Mouse (Mus musculus) bone marrow, adult 2 months (tissue): ENCODE results near the gene Gdf1. TPM values are rescaled to one million over a fixed set of nuclear protein-coding genes. Genes with fewer than 3 reads are reported as not detected.

Experiments
- H3K27ac ChIP-seq: fragments of 200-500 bp; 2 replicates; pipeline ENCODE4 v1.5.1; 2012; ENCODE audit warnings: low read depth, mild to moderate bottlenecking, control low read depth, inconsistent platforms, low read length; ENCODE audit not compliant: control insufficient read depth, poor library complexity, insufficient read depth
- H3K4me1 ChIP-seq: fragments of 200-500 bp; 2 replicates; pipeline ENCODE4 v1.6.1; 2011; ENCODE audit warnings: low read length; ENCODE audit not compliant: control insufficient read depth, insufficient read depth
- H3K4me3 ChIP-seq: fragments of 200-500 bp; replicated peaks from 2 replicates; pipeline ENCODE3; 2011; ENCODE audit warnings: mild to moderate bottlenecking, low read depth, low read length, control low read depth; ENCODE audit not compliant: control insufficient read depth
- CTCF ChIP-seq: fragments of 200-500 bp; IDR thresholded peaks from 2 replicates; pipeline ENCODE4 v1.5.1; 2011; ENCODE audit warnings: low read length, control low read depth; ENCODE audit not compliant: control insufficient read depth, insufficient read depth
- POLR2A ChIP-seq: fragments of 200-500 bp; IDR thresholded peaks from 2 replicates; pipeline ENCODE4 v1.6.1; 2011; ENCODE audit warnings: low read depth, mild to moderate bottlenecking, control low read depth, low read length, borderline replicate concordance; ENCODE audit not compliant: control insufficient read depth
- WGBS: fragments of 180-500 bp; shearing (Covaris S2); methylation state at CpG from one replicate; pipeline ENCODE4 v1.1.7; 2018; 5-methylcytosine and 5-hydroxymethylcytosine counted together
- polyA plus RNA-seq: library from polyadenylated mRNA; stranded (reverse); fragments of >200 nt; gene quantifications from 2 replicates; pipeline ENCODE4 v1.2.4, GENCODE M21; 2011; ENCODE audit warnings: low replicate concordance; ENCODE audit not compliant: missing spikeins, insufficient read depth, insufficient read length

Gdf1 gene
- polyA plus RNA-seq, 1 experiment: not detected

GRCm38 (mm10) chr8:70340659-70341058 is 11.0 kb downstream of the Gdf1 start:
- TF ChIP-seq POLR2A (no peak), CTCF (no peak)
- WGBS: 93% methylated on average over 7 of the region's 7 CpGs
- Histone ChIP-seq H3K27ac (no peak overlapping the region), H3K4me3 (no peak overlapping the region), H3K4me1 (no peaks in the 10 kb centered on the region)

- Histone ChIP-seq H3K27ac (no peak overlapping the region), H3K4me3 (no peak overlapping the region), H3K4me1 (no peaks in the 10 kb centered on the region)
- WGBS: 47% methylated on average over 14 of the region's 14 CpGs
- no peak for TF ChIP-seq CTCF
- TF ChIP-seq POLR2A: no peak
Measured at GRCm38 (mm10) chr8:70342007-70342406, 12.4 kb downstream of the Gdf1 start.

DNA sequence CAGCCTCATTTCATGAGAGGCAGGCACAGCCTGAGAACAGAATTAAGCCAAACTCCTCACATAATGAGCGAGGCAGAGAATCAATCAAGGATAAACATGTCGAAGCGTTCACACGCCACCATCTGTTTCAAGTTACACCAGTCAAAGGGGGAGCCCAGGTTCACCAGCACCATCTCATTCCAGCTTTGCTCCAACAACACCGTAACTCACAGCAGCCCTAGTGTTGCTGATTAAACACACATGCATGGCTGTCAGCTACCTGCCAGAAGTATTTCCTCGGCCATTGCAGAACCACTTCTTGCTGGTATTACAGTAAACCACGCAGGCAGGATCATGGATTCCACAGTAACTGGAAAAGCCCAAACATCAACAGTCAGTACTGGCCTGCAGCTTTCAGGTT is 13.5 kb downstream of the Gdf1 start:
- H3K27ac ChIP-seq: no peak overlapping the region
- no peak for TF ChIP-seq POLR2A
- TF ChIP-seq CTCF: no peak
- 91% methylated on average over 7 of the region's 7 CpGs for WGBS
- no peak overlapping the region for H3K4me3 ChIP-seq
- H3K4me1 ChIP-seq: no peaks in the 10 kb centered on the region

GRCm38 (mm10) chr8:70343696-70344095 is 14.1 kb downstream of the Gdf1 start:
- Histone ChIP-seq H3K4me1 (no peaks in the 10 kb centered on the region; the same call in 1 of the 2 replicates), H3K4me3 (no peak overlapping the region), H3K27ac (no peak overlapping the region)
- TF ChIP-seq POLR2A (no peak), CTCF (peak; percentile 51)
- 64% methylated on average over 6 of the region's 6 CpGs for WGBS

- TF ChIP-seq CTCF (no peak), POLR2A (no peak)
- H3K27ac ChIP-seq: no peak overlapping the region
- H3K4me1 ChIP-seq: no peaks in the 10 kb centered on the region; the same call in 1 of the 2 replicates
- no peak overlapping the region for H3K4me3 ChIP-seq
- 80% methylated on average over 2 of the region's 2 CpGs for WGBS
Measured at GRCm38 (mm10) chr8:70344279-70344678, 14.7 kb downstream of the Gdf1 start.

- H3K27ac ChIP-seq: no peak overlapping the region
- H3K4me1 ChIP-seq: peaks cover 3% of the 10 kb centered on the region; the same call in 1 of the 2 replicates
- TF ChIP-seq POLR2A (no peak), CTCF (no peak)
- WGBS: 86% methylated on average over 4 of the region's 4 CpGs
- no peak overlapping the region for H3K4me3 ChIP-seq
Measured at GRCm38 (mm10) chr8:70347443-70347842, 17.8 kb downstream of the Gdf1 start.

GRCm38 (mm10) chr8:70347860-70348420 is 18.3 kb downstream of the Gdf1 start:
- Histone ChIP-seq H3K27ac (no peak overlapping the region), H3K4me3 (no peak overlapping the region), H3K4me1 (peaks cover 3% of the 10 kb centered on the region; the same call in 1 of the 2 replicates)
- TF ChIP-seq POLR2A: no peak
- TF ChIP-seq CTCF: no peak
- 55% methylated on average over 1 of the region's 1 CpGs for WGBS

GRCm38 (mm10) chr8:70351035-70351999 is 21.7 kb downstream of the Gdf1 start:
- Histone ChIP-seq H3K4me3 (peak overlapping the region; percentile 74), H3K27ac (no peak overlapping the region), H3K4me1 (peaks cover 3% of the 10 kb centered on the region; the same call in 1 of the 2 replicates)
- 37% methylated on average over 15 of the region's 15 CpGs for WGBS
- TF ChIP-seq CTCF (no peak), POLR2A (no peak)
